Mouse (Mus musculus): ENCODE results near the gene Igsf3. TPM values are rescaled to one million over a fixed set of nuclear protein-coding genes. Genes with fewer than 3 reads are reported as not detected.

The Igsf3 gene
- polyA plus RNA-seq, 1 experiment from 2014 or later: 25.4 TPM

- H3K36me3 ChIP-seq (replicated peaks): no peaks in the 10 kb centered on the region
- peaks cover 98% of the 10 kb centered on the region for H3K4me1 ChIP-seq
- no peaks in the 10 kb centered on the region for H3K9me3 ChIP-seq
- no peak for DNase-seq (ENCODE audit: extremely low spot score, low spot score)
- H3K4me3 ChIP-seq: no peak overlapping the region
- H3K27me3 ChIP-seq (ENCODE audit: poor library complexity, severe bottlenecking): no peaks in the 10 kb centered on the region
- WGBS: 69% methylated on average over 4 of the region's 4 CpGs
- peak overlapping the region; percentile 83 for H3K27ac ChIP-seq
Measured at GRCm38 (mm10) chr3:101397422-101397821, 20.5 kb downstream of the Igsf3 start.

- H3K27me3 ChIP-seq (ENCODE audit: poor library complexity, severe bottlenecking): no peaks in the 10 kb centered on the region
- DNase-seq (ENCODE audit: extremely low spot score, low spot score): peak; percentile 60
- H3K4me1 ChIP-seq: peaks cover 93% of the 10 kb centered on the region
- no peaks in the 10 kb centered on the region for H3K36me3 ChIP-seq (replicated peaks)
- H3K27ac ChIP-seq: peak overlapping the region; percentile 83
- no peak overlapping the region for H3K4me3 ChIP-seq
- H3K9me3 ChIP-seq: no peaks in the 10 kb centered on the region
- 43% methylated on average over 12 of the region's 12 CpGs for WGBS
Measured at GRCm38 (mm10) chr3:101398071-101398786, 21.3 kb downstream of the Igsf3 start.

- WGBS: 69% methylated on average over 2 of the region's 2 CpGs
- H3K9me3 ChIP-seq: no peaks in the 10 kb centered on the region
- H3K4me3 ChIP-seq: no peak overlapping the region
- peaks cover 90% of the 10 kb centered on the region for H3K4me1 ChIP-seq
- no peaks in the 10 kb centered on the region for H3K27me3 ChIP-seq (ENCODE audit: poor library complexity, severe bottlenecking)
- DNase-seq (ENCODE audit: extremely low spot score, low spot score): no peak
- peak overlapping the region; percentile 83 for H3K27ac ChIP-seq
- no peaks in the 10 kb centered on the region for H3K36me3 ChIP-seq (replicated peaks)
Measured at GRCm38 (mm10) chr3:101398877-101399276, 22.0 kb downstream of the Igsf3 start.

- Histone ChIP-seq H3K4me1 (peaks cover 82% of the 10 kb centered on the region), H3K36me3 (replicated peaks) (no peaks in the 10 kb centered on the region), H3K27ac (no peak overlapping the region), H3K9me3 (no peaks in the 10 kb centered on the region), H3K4me3 (no peak overlapping the region), H3K27me3 (ENCODE audit: poor library complexity, severe bottlenecking) (no peaks in the 10 kb centered on the region)
- WGBS: 73% methylated on average over 5 of the region's 5 CpGs
- no peak for DNase-seq (ENCODE audit: extremely low spot score, low spot score)
Measured at GRCm38 (mm10) chr3:101401501-101401900, 24.6 kb downstream of the Igsf3 start.

- Histone ChIP-seq H3K9me3 (no peaks in the 10 kb centered on the region), H3K27me3 (ENCODE audit: poor library complexity, severe bottlenecking) (no peaks in the 10 kb centered on the region), H3K4me1 (peaks cover 73% of the 10 kb centered on the region), H3K4me3 (no peak overlapping the region), H3K36me3 (replicated peaks) (no peaks in the 10 kb centered on the region), H3K27ac (no peak overlapping the region; the same call in 1 of the 2 replicates)
- no peak for DNase-seq (ENCODE audit: extremely low spot score, low spot score)
- WGBS: 76% methylated on average over 13 of the region's 13 CpGs
Measured at GRCm38 (mm10) chr3:101404620-101405415, 27.9 kb downstream of the Igsf3 start.

GRCm38 (mm10) chr3:101405495-101405894 is 28.6 kb downstream of the Igsf3 start:
- WGBS: 89% methylated on average over 10 of the region's 10 CpGs
- Histone ChIP-seq H3K27ac (no peak overlapping the region; the same call in 1 of the 2 replicates), H3K27me3 (ENCODE audit: poor library complexity, severe bottlenecking) (no peaks in the 10 kb centered on the region), H3K4me3 (no peak overlapping the region), H3K4me1 (peaks cover 74% of the 10 kb centered on the region), H3K9me3 (no peaks in the 10 kb centered on the region), H3K36me3 (replicated peaks) (no peaks in the 10 kb centered on the region)
- no peak for DNase-seq (ENCODE audit: extremely low spot score, low spot score)

GRCm38 (mm10) chr3:101406097-101406496 is 29.2 kb downstream of the Igsf3 start:
- DNase-seq (ENCODE audit: extremely low spot score, low spot score): no peak
- 83% methylated on average over 3 of the region's 3 CpGs for WGBS
- no peaks in the 10 kb centered on the region for H3K36me3 ChIP-seq (replicated peaks)
- no peaks in the 10 kb centered on the region for H3K9me3 ChIP-seq
- no peak overlapping the region; the same call in 1 of the 2 replicates for H3K27ac ChIP-seq
- no peak overlapping the region for H3K4me3 ChIP-seq
- H3K27me3 ChIP-seq (ENCODE audit: poor library complexity, severe bottlenecking): no peaks in the 10 kb centered on the region
- peaks cover 74% of the 10 kb centered on the region for H3K4me1 ChIP-seq

- peaks cover 74% of the 10 kb centered on the region for H3K4me1 ChIP-seq
- no peak for DNase-seq (ENCODE audit: extremely low spot score, low spot score)
- H3K36me3 ChIP-seq (replicated peaks): no peaks in the 10 kb centered on the region
- H3K27ac ChIP-seq: peak overlapping the region; percentile 33; the same call in 1 of the 2 replicates
- 87% methylated on average over 8 of the region's 8 CpGs for whole genome bisulfite sequencing
- no peak overlapping the region for H3K4me3 ChIP-seq
- H3K27me3 ChIP-seq (ENCODE audit: poor library complexity, severe bottlenecking): no peaks in the 10 kb centered on the region
- H3K9me3 ChIP-seq: no peaks in the 10 kb centered on the region
Measured at GRCm38 (mm10) chr3:101407568-101407967, 30.7 kb downstream of the Igsf3 start.

GRCm38 (mm10) chr3:101408953-101409750 is 32.3 kb downstream of the Igsf3 start:
- Histone ChIP-seq H3K27ac (peak overlapping the region; percentile 65), H3K4me1 (peaks cover 79% of the 10 kb centered on the region), H3K27me3 (ENCODE audit: poor library complexity, severe bottlenecking) (no peaks in the 10 kb centered on the region), H3K36me3 (replicated peaks) (no peaks in the 10 kb centered on the region), H3K4me3 (no peak overlapping the region), H3K9me3 (no peaks in the 10 kb centered on the region)
- WGBS: 51% methylated on average over 20 of the region's 20 CpGs
- no peak for DNase-seq (ENCODE audit: extremely low spot score, low spot score)

GRCm38 (mm10) chr3:101410202-101410601 is 33.3 kb downstream of the Igsf3 start:
- peak overlapping the region; percentile 42; the same call in 1 of the 2 replicates for H3K27ac ChIP-seq
- DNase-seq (ENCODE audit: extremely low spot score, low spot score): no peak
- no peaks in the 10 kb centered on the region for H3K27me3 ChIP-seq (ENCODE audit: poor library complexity, severe bottlenecking)
- H3K36me3 ChIP-seq (replicated peaks): no peaks in the 10 kb centered on the region
- H3K4me3 ChIP-seq: no peak overlapping the region
- no peaks in the 10 kb centered on the region for H3K9me3 ChIP-seq
- peaks cover 80% of the 10 kb centered on the region for H3K4me1 ChIP-seq
- WGBS: 23% methylated on average over 2 of the region's 2 CpGs

GRCm38 (mm10) chr3:101410745-101411144 is 33.9 kb downstream of the Igsf3 start:
- WGBS: 38% methylated on average over 3 of the region's 3 CpGs
- Histone ChIP-seq H3K9me3 (no peaks in the 10 kb centered on the region), H3K36me3 (replicated peaks) (no peaks in the 10 kb centered on the region), H3K27ac (peak overlapping the region; percentile 42), H3K4me1 (peaks cover 81% of the 10 kb centered on the region), H3K4me3 (no peak overlapping the region), H3K27me3 (ENCODE audit: poor library complexity, severe bottlenecking) (no peaks in the 10 kb centered on the region)
- no peak for DNase-seq (ENCODE audit: extremely low spot score, low spot score)

- Histone ChIP-seq H3K36me3 (replicated peaks) (no peaks in the 10 kb centered on the region), H3K4me3 (no peak overlapping the region), H3K27ac (peak overlapping the region; percentile 25; the same call in 1 of the 2 replicates), H3K9me3 (no peaks in the 10 kb centered on the region), H3K4me1 (peaks cover 86% of the 10 kb centered on the region), H3K27me3 (ENCODE audit: poor library complexity, severe bottlenecking) (no peaks in the 10 kb centered on the region)
- DNase-seq (ENCODE audit: extremely low spot score, low spot score): no peak
- 90% methylated on average over 3 of the region's 3 CpGs for WGBS
Measured at GRCm38 (mm10) chr3:101411626-101412025, 34.7 kb downstream of the Igsf3 start.
